Mouse (Mus musculus) C2C12 (cell line): ENCODE measurements around the gene Dnajc8.

Source experiments
- CTCF ChIP-seq: IDR thresholded peaks from one replicate; pipeline ENCODE4 v1.5.1; 2011; ENCODE audit not compliant: control insufficient read depth, insufficient read depth, insufficient read length
- FOSL1 ChIP-seq: IDR thresholded peaks from one replicate; pipeline ENCODE4 v1.8.0; 2011; ENCODE audit warnings: mild to moderate bottlenecking, low read length; ENCODE audit not compliant: poor library complexity, insufficient read depth, severe bottlenecking
- MAX ChIP-seq: IDR thresholded peaks from one replicate; pipeline ENCODE4 v1.6.1; 2011; ENCODE audit warnings: mild to moderate bottlenecking, control low read depth

- TF ChIP-seq CTCF: no peak
- no peak for TF ChIP-seq FOSL1
- TF ChIP-seq MAX: no peak
Measured at GRCm38 (mm10) chr4:132532981-132533916, 2.1 kb upstream of the Dnajc8 start, which contains the start of gene Atpif1.
